Mouse (Mus musculus) urinary bladder, adult 2 months (tissue): ENCODE measurements at regions not wholly inside any gene's neighbourhood (a gene's known extent, or its start where the extent isn't known, plus 50 kb on each side); places are given as distances from the start of the nearest gene placed in this dataset.
A peak's percentile ranks its signal among the peaks of the same experiment; 100 is the strongest.

Source experiments
- DNase-seq: peaks from one replicate; pipeline ENCODE4 v3.0.0; 2022; ENCODE audit warnings: low spot score

GRCm38 (mm10) chr6:51215371-51215770, 217.1 kb upstream of the Nfe2l3 start:
- DNase-seq, result no peak

GRCm38 (mm10) chr6:51216472-51216871, 216.0 kb upstream of the Nfe2l3 start:
- no peak for DNase-seq

- no peak for DNase-seq
Measured at GRCm38 (mm10) chr6:51219691-51220090, 212.8 kb upstream of the Nfe2l3 start.

GRCm38 (mm10) chr6:51220778-51221177, 211.7 kb upstream of the Nfe2l3 start:
- DNase-seq, result no peak

- DNase-seq, result no peak
Measured at GRCm38 (mm10) chr6:51236077-51236740, 196.3 kb upstream of the Nfe2l3 start.

GRCm38 (mm10) chr6:51240039-51240438, 192.4 kb upstream of the Nfe2l3 start:
- DNase-seq, result no peak

DNA sequence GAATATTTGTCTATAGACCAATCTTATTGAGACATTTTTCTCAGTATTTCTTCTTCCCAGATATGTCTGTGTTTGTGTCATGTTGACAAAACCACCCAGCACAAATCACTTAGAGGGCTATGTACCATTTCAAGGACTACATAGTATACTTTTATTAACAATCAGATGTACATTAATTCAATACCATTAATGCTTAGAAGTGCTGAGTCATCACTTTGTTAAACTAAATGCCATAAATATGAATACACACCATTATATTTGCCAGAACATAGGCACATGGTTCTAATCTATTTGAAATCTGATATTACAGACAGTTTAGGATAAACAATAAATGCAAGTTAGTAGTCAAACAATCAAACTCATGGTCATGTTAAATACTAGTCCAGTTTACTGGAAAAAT, 182.2 kb upstream of the Nfe2l3 start:
- DNase-seq, result no peak

- no peak for DNase-seq
Measured at GRCm38 (mm10) chr6:51251432-51251831, 181.0 kb upstream of the Nfe2l3 start.

DNA sequence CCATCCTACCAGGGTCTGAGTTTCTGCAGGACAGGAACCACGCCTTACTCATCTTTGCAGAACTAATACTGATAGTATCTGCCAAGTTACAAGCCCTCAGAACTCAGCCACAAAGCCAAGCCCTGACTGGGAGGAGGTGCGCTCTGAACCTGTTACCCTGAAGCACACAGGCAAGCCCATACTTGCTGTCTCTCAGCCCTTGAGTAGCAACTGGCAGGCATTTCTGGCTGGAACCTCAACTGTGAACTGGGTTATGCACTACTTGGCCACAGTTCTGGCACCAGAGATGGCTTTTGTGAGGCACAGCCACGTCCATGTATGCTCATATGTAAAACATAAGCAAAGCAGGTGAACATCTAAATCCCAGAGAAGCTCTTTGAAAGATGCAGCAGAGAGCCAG, 179.7 kb upstream of the Nfe2l3 start:
- no peak for DNase-seq

GRCm38 (mm10) chr6:51256631-51257030, 175.8 kb upstream of the Nfe2l3 start:
- no peak for DNase-seq

GRCm38 (mm10) chr6:51257524-51257923, 174.9 kb upstream of the Nfe2l3 start:
- no peak for DNase-seq

DNA sequence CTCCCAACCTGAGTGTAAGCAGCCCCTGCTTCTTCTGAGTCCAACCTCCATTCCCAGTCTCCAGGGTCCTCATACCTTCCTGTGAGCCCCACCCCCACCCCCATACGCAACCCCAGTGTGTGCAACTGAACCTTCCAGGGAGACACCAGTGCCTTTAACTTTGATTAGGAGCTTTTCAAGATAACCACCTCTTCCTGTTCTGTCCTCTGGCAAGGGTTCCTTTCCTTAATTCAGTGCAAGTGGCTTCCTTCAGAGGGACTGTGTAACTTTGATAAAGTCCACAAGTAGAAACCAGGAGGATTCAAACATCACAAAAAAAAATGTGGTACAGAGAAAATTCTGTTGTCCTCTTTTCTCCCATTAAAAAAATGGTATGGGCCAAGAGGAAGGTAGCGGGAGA, 174.2 kb upstream of the Nfe2l3 start:
- no peak for DNase-seq

GRCm38 (mm10) chr6:51263595-51263994, 168.9 kb upstream of the Nfe2l3 start:
- DNase-seq, result no peak

DNA sequence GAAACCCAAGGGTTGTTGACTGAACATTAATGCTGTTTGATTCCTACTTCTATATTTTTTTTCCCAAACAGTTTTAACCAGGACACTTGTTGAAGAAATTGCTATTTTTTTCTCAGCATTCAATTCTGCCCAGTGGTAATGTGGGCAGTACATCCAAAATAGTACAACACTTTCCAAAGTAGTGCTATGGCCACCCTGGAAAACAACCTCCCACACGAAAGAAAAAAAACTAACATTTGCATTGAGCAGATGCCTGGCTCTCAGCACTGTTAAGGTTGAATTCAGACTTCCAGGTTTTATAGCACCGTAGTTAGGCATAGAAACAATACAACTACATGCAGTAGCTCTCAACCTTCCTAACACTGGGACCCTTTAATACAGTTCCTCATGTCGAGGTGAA, 167.1 kb upstream of the Nfe2l3 start:
- no peak for DNase-seq

DNA sequence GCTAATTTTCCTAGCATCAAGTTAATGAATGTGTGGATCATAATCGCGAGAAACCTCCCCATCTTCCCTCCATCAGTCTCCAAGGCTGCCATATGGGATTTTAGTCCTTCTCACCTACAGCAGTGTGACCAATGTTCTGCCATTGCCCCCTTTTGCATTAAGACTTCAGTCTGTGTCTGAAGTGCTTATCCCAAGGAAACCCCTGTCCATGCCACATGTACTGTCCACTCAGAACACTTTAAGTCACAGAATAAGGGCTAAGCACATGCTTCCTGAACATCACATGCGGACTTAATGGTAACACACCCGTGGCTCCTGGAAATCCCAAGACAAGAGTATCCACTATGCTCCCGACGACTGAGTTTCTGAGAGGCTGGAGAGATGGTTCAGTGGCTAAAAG, 165.7 kb upstream of the Nfe2l3 start:
- no peak for DNase-seq

DNA sequence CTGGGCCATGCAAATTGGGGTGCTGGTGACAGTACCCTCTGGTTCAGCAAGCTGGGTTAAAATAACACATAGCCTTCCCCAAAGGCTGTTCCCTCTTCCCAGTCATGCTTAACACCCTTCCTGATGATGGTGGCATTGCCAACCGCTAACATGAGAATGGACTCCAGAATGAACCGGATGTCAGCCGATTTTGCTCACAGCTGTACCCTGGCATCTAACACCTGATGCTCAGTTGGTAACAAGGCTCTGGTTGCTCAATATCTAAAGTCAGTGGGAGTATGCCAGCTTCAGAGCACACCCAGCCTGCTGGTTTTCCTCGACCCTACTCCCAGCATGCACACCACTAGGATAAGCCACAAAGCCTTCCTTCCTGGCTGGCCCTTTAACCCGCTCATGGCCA, 164.6 kb upstream of the Nfe2l3 start:
- no peak for DNase-seq

DNA sequence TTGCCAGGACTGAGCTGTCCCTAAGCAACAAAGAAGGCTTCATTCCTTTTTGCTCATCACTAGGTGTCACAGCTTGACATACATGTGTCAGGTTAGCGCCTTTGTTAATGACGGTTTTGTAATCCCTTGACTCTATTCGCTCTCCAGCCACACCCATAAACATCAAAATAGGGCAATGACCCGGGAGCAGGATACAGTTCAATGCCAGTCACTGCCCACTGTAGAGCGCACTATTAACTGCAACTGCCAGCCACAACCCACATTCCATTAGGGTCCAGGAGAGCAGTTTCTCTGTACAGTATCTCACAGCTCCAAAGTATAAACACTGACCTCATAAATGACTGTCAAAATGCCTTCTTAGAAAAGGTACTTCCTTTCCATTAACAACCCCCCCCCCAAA, 163.5 kb upstream of the Nfe2l3 start:
- no peak for DNase-seq

- no peak for DNase-seq
Measured at GRCm38 (mm10) chr6:51269617-51270016, 162.9 kb upstream of the Nfe2l3 start.

GRCm38 (mm10) chr6:51270216-51271127, 162.0 kb upstream of the Nfe2l3 start:
- DNase-seq, result peak; percentile 73

DNA sequence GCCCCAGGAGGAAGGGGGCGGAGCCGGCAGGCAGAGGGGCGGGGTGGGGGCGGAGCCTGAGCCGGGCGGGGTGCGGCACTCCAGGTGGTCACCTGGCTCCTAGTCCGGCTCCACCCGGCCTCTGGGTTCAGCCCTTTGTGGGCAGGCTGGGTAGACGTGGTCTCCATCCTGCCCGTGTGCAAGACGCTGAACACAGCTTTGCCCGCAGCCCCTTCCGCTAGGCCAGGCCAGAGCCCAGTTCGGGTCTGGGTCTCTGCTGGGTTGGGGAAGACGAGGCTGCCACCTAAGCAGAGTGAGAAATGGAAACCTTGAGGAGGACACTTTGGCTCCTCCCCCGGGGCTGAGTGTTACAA, 161.4 kb upstream of the Nfe2l3 start:
- DNase-seq, result no peak

DNA sequence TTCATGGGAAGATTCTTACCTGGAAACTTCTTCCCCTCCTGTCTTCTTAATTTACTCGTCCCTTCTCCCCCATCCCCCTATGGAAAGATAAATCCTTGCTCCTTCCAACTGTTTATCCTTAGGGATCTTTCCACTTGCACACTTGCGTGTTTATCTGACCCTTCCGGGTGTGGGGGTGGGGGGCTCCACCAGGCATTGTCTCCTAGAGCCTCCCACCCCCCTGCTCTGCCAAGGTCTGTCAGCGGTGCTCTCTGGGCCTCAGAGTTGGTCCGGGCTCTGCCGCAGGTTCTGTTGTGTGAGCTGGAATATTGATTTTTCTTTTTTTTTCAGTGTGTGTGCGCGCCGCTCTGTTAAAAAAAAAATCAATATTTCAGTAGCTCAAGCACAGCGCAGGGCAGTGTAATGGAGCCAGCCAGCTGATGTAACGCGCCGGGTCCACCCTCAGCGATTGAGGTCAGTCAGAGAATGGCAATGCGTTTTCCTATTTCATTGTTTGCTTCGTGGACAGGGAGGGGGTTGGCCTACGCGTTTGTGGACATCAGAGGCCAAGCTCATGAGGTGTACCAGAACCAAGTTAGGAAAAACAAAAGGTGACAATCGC, 160.2 kb upstream of the Nfe2l3 start:
- DNase-seq, result no peak

GRCm38 (mm10) chr6:51279491-51279890, 153.0 kb upstream of the Nfe2l3 start:
- no peak for DNase-seq

GRCm38 (mm10) chr6:51280231-51280630, 152.2 kb upstream of the Nfe2l3 start:
- DNase-seq, result no peak
